Mouse (Mus musculus): Measurements from ENCODE around the gene Sephs2. TPM values are rescaled to one million over a fixed set of nuclear protein-coding genes. Genes with fewer than 3 reads are reported as not detected.
A peak's percentile ranks its signal among the peaks of the same experiment; 100 is the strongest.

Gene Sephs2
- polyA plus RNA-seq (2017; shearing (Covaris generic)), result 10 to 100 TPM; 17.3 to 23.4 TPM

GRCm38 (mm10) chr7:127273925-127274789 is at the start of gene Sephs2:
Gene Sephs2 (minus strand): TSS chr7:127274055.
- ATAC-seq, result peak; percentile 96

GRCm38 (mm10) chr7:127322085-127322484 is 48.2 kb upstream of the Sephs2 start:
- no peak for ATAC-seq

- no peak for ATAC-seq
These were observed 47.3 kb upstream of the Sephs2 start for GRCm38 (mm10) chr7:127321106-127321505.

GRCm38 (mm10) chr7:127313912-127314311 is 40.1 kb upstream of the Sephs2 start:
- ATAC-seq, result no peak

GRCm38 (mm10) chr7:127309951-127310350 is 36.1 kb upstream of the Sephs2 start:
- ATAC-seq, result no peak

GRCm38 (mm10) chr7:127308887-127309286 is 35.0 kb upstream of the Sephs2 start:
- ATAC-seq, result peak; percentile 51

GRCm38 (mm10) chr7:127308431-127308830 is 34.6 kb upstream of the Sephs2 start:
- no peak for ATAC-seq

- peak; percentile 49 for ATAC-seq
These were observed 23.8 kb upstream of the Sephs2 start for GRCm38 (mm10) chr7:127297586-127298193.

- no peak for ATAC-seq
These were observed 23.1 kb upstream of the Sephs2 start for GRCm38 (mm10) chr7:127296786-127297555.

GRCm38 (mm10) chr7:127296098-127296497 is 22.2 kb upstream of the Sephs2 start, which contains the start of gene Itgal:
Gene Itgal (plus strand): TSS chr7:127296260.
- peak; percentile 87 for ATAC-seq

GRCm38 (mm10) chr7:127290142-127290541 is 16.3 kb upstream of the Sephs2 start:
- no peak for ATAC-seq

GRCm38 (mm10) chr7:127289306-127289705 is 15.5 kb upstream of the Sephs2 start:
- no peak for ATAC-seq

- ATAC-seq, result peak; percentile 79
These were observed 14.1 kb upstream of the Sephs2 start for GRCm38 (mm10) chr7:127287940-127288339.

- ATAC-seq, result peak; percentile 84
These were observed 11.3 kb upstream of the Sephs2 start for GRCm38 (mm10) chr7:127285154-127285553.

- no peak for ATAC-seq
These were observed 8.3 kb upstream of the Sephs2 start for GRCm38 (mm10) chr7:127282190-127282589.

GRCm38 (mm10) chr7:127281114-127281513 is 7.3 kb upstream of the Sephs2 start:
- ATAC-seq, result peak; percentile 29

- no peak for ATAC-seq
These were observed 6.2 kb upstream of the Sephs2 start for GRCm38 (mm10) chr7:127280092-127280491.

GRCm38 (mm10) chr7:127278311-127278710 is 4.5 kb upstream of the Sephs2 start:
- peak; percentile 58 for ATAC-seq

- no peak for ATAC-seq
These were observed 2.7 kb upstream of the Sephs2 start for GRCm38 (mm10) chr7:127276519-127276961.

GRCm38 (mm10) chr7:127273118-127273923 is 534 bp downstream of the Sephs2 start:
- peak; percentile 27 for ATAC-seq

- ATAC-seq, result no peak
These were observed 1.3 kb downstream of the Sephs2 start for GRCm38 (mm10) chr7:127272566-127272965.

- no peak for ATAC-seq
These were observed 2.8 kb downstream of the Sephs2 start for GRCm38 (mm10) chr7:127271093-127271492.

Data from CD4-positive, CD25-positive, alpha-beta regulatory T cell, adult 4 months (primary cell).